Mouse (Mus musculus): Measurements from ENCODE around the gene Socs2.

Socs2 gene

GRCm38 (mm10) chr10:95416685-95417495, at the start of gene Socs2:
TSS of gene Socs2 (minus strand) at chr10:95417180.
- peak; percentile 93 to 96 for DNase-seq

- DNase-seq, result no peak
Observed at GRCm38 (mm10) chr10:95465485-95465896, 48.5 kb upstream of the Socs2 start.

- DNase-seq, result no peak
Observed at GRCm38 (mm10) chr10:95464527-95464926, 47.5 kb upstream of the Socs2 start.

GRCm38 (mm10) chr10:95462231-95462630, 45.3 kb upstream of the Socs2 start:
- DNase-seq, result no peak

- DNase-seq, result no peak
Observed at GRCm38 (mm10) chr10:95461053-95461553, 44.1 kb upstream of the Socs2 start.

- no peak for DNase-seq
Observed at GRCm38 (mm10) chr10:95458050-95458806, 41.2 kb upstream of the Socs2 start.

GRCm38 (mm10) chr10:95457367-95458049, 40.5 kb upstream of the Socs2 start:
- no peak for DNase-seq

GRCm38 (mm10) chr10:95456103-95456502, 39.1 kb upstream of the Socs2 start:
- no peak for DNase-seq

- DNase-seq, result no peak
Observed at GRCm38 (mm10) chr10:95453282-95453681, 36.3 kb upstream of the Socs2 start.

GRCm38 (mm10) chr10:95449033-95449432, 32.1 kb upstream of the Socs2 start:
- DNase-seq, result no peak

GRCm38 (mm10) chr10:95447954-95448353, 31.0 kb upstream of the Socs2 start:
- DNase-seq, result no peak

- DNase-seq, result peak; percentile 28 to 49
Observed at GRCm38 (mm10) chr10:95445104-95446056, 28.4 kb upstream of the Socs2 start.

GRCm38 (mm10) chr10:95442334-95442733, 25.4 kb upstream of the Socs2 start:
- no peak for DNase-seq

GRCm38 (mm10) chr10:95440566-95440965, 23.6 kb upstream of the Socs2 start:
- peak; percentile 22 to 45 for DNase-seq

- DNase-seq, result no peak
Observed at GRCm38 (mm10) chr10:95439718-95440339, 22.8 kb upstream of the Socs2 start.

GRCm38 (mm10) chr10:95438941-95439340, 22.0 kb upstream of the Socs2 start:
- DNase-seq, result no peak

- no peak for DNase-seq
Observed at GRCm38 (mm10) chr10:95430271-95430670, 13.3 kb upstream of the Socs2 start.

GRCm38 (mm10) chr10:95429111-95429510, 12.1 kb upstream of the Socs2 start:
- DNase-seq, result no peak

GRCm38 (mm10) chr10:95426207-95427115, 9.5 kb upstream of the Socs2 start:
- DNase-seq, result peak in 1 of 2 experiments; percentile 11

GRCm38 (mm10) chr10:95422681-95423080, 5.7 kb upstream of the Socs2 start:
- no peak for DNase-seq
